Mouse (Mus musculus) thymus, postnatal 14 days (tissue): ENCODE results near the gene Hist1h1a.
"Not testable (repeated sequence)": the region's sequence is repeated elsewhere in the genome, so short reads cannot be mapped to it uniquely, and the experiment has no call there.

Experiments used
- DNase-seq: peaks from one replicate; pipeline ENCODE4 v3.0.0; 2021

Hist1h1a gene

GRCm38 (mm10) chr13:23763586-23764323 is at the start of gene Hist1h1a:
Gene Hist1h1a, plus strand, starts transcription at chr13:23763666.
- peak; percentile 93 for DNase-seq

- no peak for DNase-seq
Observed at GRCm38 (mm10) chr13:23716261-23717042, 47.0 kb upstream of the Hist1h1a start.

DNA sequence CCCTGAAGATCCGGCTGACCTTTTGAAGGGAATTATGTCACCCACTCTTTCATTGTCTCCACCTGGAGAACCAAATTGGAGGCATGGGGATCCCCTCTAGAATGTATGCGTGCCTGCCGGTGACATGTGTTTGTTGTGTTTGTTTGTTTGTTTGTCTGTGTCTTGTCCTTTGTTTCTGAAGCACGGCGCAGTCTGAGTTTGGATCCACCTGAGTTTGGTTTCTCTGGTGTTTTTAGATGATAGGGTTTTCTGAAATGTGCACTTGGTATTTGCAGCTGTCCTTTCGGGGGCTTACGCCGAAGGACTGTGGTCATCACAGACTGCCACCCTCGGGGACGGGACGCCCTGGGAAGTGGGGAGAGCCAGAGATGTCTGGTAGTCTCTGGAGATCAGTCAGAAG is 46.3 kb upstream of the Hist1h1a start:
- no peak for DNase-seq

- not testable (repeated sequence) for DNase-seq
Observed at GRCm38 (mm10) chr13:23717593-23718245, 45.7 kb upstream of the Hist1h1a start.

DNA sequence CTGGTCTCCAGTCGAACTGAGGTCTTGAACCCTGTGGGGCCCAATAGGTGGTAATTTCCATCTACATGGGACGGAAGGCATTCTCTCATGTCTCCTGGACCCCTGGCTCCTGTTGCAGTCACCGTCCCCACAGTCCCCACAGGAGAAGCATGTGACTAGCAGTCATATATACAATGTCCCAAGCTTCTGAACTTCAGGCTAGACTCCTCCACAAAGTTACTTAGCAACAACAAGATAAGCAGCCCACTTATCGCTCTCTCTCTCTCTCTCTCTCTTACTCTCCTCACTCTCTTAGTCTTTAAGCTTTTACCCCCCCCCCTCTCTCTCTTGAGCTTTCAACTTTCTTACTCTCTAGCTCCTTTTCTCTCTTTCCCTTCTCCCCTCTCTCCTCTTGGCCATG is 39.2 kb upstream of the Hist1h1a start:
- DNase-seq = no peak

GRCm38 (mm10) chr13:23725213-23725612 is 38.3 kb upstream of the Hist1h1a start:
- no peak for DNase-seq

DNA sequence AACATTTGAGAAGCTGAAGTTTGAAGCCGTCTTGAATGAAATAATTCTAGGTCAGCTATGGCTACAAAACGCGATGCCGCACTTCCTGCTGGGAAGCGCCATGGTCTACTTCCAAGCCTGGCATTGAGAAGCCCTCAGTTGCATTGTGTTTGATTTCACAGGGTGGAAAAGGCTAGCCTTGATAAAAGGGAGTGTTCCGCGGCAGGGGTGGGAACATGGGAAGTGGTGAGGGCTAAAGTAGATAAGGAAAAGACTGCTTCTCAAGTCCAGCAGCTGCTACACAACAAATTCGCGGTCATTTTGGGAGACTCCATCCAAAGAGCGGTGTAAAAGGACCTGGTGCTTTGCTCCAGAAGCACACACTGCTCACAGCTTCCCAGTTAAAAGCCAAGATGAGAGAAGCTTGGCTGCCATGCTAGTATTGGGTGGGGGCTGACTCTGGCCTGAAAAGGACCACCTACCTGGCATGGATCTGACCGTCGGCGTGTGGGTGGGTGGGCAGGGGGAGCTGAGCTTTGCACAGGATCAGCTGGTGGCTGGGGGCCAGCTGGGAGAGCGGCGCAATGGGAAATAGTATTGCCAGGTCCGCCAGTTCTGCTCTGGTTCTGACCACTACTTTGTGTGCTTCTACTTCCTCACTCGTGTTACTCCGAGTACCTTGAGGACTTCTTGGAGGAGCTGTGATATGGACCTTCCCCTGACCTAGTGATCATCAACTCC is 34.8 kb upstream of the Hist1h1a start:
- DNase-seq = no peak

- DNase-seq = peak; percentile 57
Observed at GRCm38 (mm10) chr13:23729192-23729525, 34.3 kb upstream of the Hist1h1a start.

GRCm38 (mm10) chr13:23729706-23730105 is 33.8 kb upstream of the Hist1h1a start:
- no peak for DNase-seq

DNA sequence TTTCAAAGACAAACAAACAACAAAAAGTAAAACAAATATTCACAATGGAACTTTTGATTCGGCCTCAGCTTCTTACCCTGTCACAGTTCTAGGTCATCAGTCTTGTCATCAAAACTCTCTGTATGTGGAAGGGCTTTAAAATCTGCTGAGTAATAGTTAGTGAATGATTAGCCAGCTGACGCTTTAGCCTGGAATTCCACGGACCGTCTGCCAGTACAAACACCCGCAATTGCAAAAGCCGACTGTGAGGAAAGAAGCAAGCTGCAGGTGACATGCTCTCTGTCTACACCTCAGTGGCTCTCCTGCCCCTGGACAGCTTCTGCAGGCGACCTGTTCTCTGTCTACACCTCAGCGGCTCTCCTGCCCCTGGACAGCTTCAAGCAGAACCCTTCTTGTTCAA is 33.0 kb upstream of the Hist1h1a start:
- no peak for DNase-seq

DNA sequence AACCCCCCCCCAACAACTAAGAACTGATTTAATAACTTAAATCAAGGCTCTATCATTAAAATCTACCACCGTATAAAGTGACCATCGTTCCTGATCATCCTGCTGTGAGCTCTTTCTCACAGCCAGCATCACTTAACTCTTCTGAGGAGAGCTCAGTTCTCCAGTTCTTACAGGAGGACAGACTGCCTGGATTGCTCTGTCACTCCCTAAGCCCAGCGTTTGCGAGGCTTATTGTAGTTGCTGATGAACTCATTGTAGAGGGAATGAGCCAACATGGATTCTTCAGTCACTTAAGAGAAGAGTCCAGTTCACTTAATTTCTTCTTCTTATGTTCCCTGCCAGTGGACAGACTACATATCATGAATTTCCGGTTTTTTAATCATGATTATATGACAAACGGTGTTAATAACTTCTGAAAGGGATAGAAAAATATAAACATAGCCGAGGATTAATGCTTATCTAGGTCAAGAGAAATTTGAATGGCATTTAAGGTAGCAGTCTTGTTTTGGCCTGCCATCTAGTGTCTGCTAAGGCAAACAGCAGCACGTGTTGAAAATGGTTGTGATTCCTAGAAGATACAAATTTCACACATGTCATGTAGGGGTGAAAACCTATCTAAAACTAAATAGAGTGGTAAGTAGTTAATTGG is 31.2 kb upstream of the Hist1h1a start:
- peak; percentile 52 for DNase-seq

DNA sequence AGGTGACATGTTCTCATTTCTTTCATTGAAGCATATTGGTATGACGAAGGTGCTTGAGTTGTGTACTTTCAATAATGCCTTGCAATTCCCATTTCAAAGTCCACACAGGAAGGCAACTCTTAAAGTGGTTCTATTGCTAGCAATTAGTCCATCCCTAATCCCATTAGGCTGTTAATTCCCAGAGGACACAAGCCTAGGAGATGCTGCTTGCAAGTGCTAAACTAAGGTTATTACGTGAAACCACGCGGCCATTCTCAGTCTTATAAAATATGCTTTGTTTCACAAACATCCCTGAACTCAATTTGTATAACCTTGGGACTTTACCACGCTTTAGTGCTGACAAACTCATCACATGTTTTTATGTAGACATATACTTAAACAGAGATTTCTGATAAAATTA is 26.4 kb upstream of the Hist1h1a start:
- no peak for DNase-seq

DNA sequence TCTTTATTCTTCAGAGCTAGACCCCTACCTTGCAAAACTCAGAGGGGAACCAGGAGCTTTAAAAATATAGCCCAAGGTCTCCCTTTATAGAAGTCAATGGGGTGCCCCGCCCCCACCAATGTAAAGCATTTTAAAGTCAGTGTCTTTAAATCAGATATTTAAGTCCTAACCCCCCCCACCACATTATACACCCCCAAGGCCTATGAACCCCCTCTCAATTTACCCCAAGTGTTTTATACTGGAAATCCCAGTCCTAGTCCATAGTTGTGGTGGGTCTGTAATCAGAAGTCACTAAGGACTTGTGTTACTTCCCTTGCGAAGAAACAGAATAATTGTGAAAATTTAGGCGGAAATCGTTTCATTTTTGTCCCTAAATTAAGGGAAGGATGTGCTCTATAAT is 25.4 kb upstream of the Hist1h1a start:
- peak; percentile 57 for DNase-seq

- peak; percentile 97 for DNase-seq
Observed at GRCm38 (mm10) chr13:23738677-23739068, 24.8 kb upstream of the Hist1h1a start, which contains the start of gene Hist1h1c. Gene Hist1h1c, plus strand, starts transcription at chr13:23738808.

GRCm38 (mm10) chr13:23739069-23739921 is 24.2 kb upstream of the Hist1h1a start:
- DNase-seq = peak; percentile 91

GRCm38 (mm10) chr13:23739922-23740252 is 23.6 kb upstream of the Hist1h1a start:
- DNase-seq = no peak

DNA sequence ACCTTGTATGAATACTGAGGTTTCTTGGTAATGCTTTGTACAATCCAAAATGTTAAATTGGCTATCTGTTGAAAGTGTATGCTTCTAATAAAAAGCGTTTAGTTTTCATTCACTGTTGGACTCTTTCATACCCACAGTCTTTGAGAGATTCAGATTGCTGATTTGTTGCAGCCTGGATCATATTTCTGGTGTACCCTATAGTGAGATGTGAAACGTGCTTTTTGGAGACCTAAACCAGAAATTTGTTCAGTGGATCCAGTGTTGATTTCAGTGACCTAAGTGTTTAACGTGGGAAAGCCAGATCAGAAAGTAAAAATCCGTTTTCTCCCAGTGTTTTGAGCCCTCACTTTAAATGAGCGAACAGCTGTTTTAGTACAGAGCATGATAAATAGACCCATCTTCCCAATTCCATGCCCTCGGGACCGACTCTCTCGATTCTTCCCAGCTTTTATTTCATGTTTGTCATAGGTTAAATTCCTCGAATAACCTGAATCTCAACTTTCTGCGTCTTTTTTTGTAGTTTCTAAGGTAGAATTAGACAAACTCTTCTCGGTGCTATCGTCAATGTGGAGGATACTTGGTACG is 23.1 kb upstream of the Hist1h1a start:
- no peak for DNase-seq

- DNase-seq = no peak
Observed at GRCm38 (mm10) chr13:23740910-23741309, 22.6 kb upstream of the Hist1h1a start.

DNA sequence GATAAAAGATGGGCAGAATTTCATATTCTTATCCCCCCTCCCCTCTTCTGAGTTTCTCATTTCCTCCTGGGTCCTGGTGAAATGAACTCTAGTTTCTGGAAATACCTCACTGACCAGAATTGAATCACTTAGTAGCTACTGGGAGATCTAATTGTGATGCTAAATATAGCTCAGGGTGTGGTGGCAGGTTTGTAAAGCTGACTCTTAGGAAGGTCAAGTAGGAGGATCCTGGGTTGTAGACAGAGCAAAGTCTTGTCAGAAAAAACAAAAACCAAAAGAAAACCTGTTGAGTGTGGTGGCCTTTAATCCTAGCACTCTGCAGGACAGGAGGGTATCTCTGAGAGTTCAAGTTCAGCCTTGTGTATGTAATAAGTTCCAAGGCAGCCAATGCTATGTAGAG is 21.5 kb upstream of the Hist1h1a start:
- no peak for DNase-seq

GRCm38 (mm10) chr13:23743215-23743614 is 20.3 kb upstream of the Hist1h1a start:
- DNase-seq = no peak

DNA sequence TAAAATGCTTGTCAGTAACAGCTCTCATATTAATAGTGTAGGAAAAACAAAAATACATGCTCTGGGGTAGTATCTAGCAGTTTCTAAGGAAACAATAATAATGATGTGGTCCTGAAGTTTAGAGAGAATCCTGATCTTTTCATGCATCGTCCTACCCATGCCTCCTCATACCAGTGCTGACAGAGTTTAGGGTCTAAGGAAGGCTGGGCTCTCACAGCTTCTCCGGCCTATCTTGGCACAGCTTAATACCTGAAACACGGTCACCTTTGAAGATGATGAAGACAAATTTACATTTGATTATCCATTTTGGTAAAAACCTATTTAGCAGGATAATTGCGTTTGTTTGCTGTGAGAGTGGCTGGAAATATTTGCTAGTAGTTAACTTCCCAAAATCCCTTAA is 19.5 kb upstream of the Hist1h1a start:
- no peak for DNase-seq
